Mouse (Mus musculus) embryonic facial prominence, embryonic 11.5 days (tissue): ENCODE data around the gene Cnn3. TPM values are rescaled to one million over a fixed set of nuclear protein-coding genes. Genes with fewer than 3 reads are reported as not detected.

Experiments
- ATAC-seq: fragments of 200-750 bp; cut with Nextera tagmentation; replicated peaks from 2 replicates; pipeline ENCODE4 v1.8.0; 2017; ENCODE audit warnings: low read depth; ENCODE audit not compliant: insufficient number of reproducible peaks, low FRiP score, low TSS enrichment
- DNase-seq: peaks from one replicate; pipeline ENCODE4 v3.0.0-alpha.2; 2015; ENCODE audit warnings: low spot score
- H3K27ac ChIP-seq: fragments of 300-500 bp; sonication (generic); replicated peaks from 2 replicates; pipeline ENCODE4 v1.5.1; 2014; ENCODE audit warnings: mild to moderate bottlenecking, low read depth, low read length, control low read depth
- H3K27me3 ChIP-seq: fragments of 300-500 bp; sonication (generic); 2 replicates; pipeline ENCODE4 v1.6.1; 2014; ENCODE audit warnings: mild to moderate bottlenecking, low read length, moderate library complexity, mixed read lengths; ENCODE audit not compliant: control insufficient read depth, insufficient read depth
- H3K36me3 ChIP-seq: fragments of 300-500 bp; sonication (generic); replicated peaks from 2 replicates; pipeline ENCODE4 v1.6.1; 2014; ENCODE audit warnings: low read depth, mild to moderate bottlenecking, low read length, moderate library complexity, mixed read lengths; ENCODE audit not compliant: control insufficient read depth, insufficient read depth
- H3K4me1 ChIP-seq: fragments of 300-500 bp; sonication (generic); 2 replicates; pipeline ENCODE4 v1.6.1; 2014; ENCODE audit warnings: low read length, mixed read lengths; ENCODE audit not compliant: control insufficient read depth, insufficient read depth
- H3K4me2 ChIP-seq: fragments of 300-500 bp; sonication (generic); 2 replicates; pipeline ENCODE4 v1.6.1; 2014; ENCODE audit warnings: low read depth, mild to moderate bottlenecking, control low read depth, low read length, moderate library complexity
- H3K4me3 ChIP-seq: fragments of 300-500 bp; sonication (generic); 2 replicates; pipeline ENCODE4 v1.5.1; 2014; ENCODE audit warnings: low read depth, low read length, control low read depth
- H3K9ac ChIP-seq: fragments of 300-500 bp; sonication (generic); replicated peaks from 2 replicates; pipeline ENCODE4 v1.6.1; 2014; ENCODE audit warnings: mild to moderate bottlenecking, control low read depth, low read length
- H3K9me3 ChIP-seq: fragments of 300-500 bp; sonication (generic); replicated peaks from 2 replicates; pipeline ENCODE4 v1.6.1; 2016; ENCODE audit warnings: mild to moderate bottlenecking, low read length, inconsistent platforms, mixed read lengths; ENCODE audit not compliant: control insufficient read depth
- WGBS: fragments of 180-500 bp; shearing (Covaris S2); extraction: QIAGEN DNeasy Blood & Tissue Kit; methylation state at CpG from one replicate; pipeline ENCODE4 v1.1.7; 2014; 5-methylcytosine and 5-hydroxymethylcytosine counted together
- polyA plus RNA-seq: library from polyadenylated mRNA; unstranded; fragments of >200 nt; fragmentation: Nextera tagmentation; extraction: Ambion mirVana; gene quantifications from 2 replicates; pipeline ENCODE4 v1.2.1, GENCODE M21; 2014

The Cnn3 gene
- polyA plus RNA-seq, 1 experiment from 2014 or later = 1,113 TPM

DNA sequence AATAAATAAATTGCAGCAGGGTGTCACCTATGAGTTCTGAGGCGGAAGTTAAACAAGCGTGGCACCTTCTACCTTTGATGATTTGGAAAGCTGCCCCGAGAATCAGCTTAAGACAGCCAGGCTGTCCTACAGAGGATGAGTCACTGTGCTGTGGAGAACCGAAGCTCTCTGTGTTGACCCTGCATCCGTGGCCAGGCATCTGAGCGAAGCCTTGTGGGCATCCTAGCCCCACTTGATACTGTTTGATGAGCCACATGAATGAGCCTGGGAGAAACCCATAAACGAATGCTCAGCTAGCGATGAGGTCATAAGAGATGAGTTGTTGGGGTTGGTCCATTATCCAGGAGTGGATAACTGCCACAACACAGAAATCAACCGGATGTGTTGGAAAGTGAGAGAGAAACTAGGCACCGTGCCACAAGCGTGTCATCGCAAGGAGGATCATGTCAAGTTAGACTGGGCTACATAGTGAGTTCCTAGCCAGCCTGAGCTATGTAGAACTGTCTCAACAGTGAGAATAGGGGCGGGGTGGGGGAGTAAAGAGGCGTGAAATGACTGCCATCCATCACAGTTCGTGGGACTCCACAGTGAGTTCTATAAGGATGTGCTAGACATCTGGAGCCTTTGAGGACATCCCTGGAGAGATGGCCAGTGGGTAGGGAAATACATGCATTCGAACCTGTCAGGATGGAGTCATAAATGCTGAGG, 30.6 kb upstream of the Cnn3 start:
- 82% methylated on average over 16 of the region's 16 CpGs for WGBS
- DNase-seq = no peak

DNA sequence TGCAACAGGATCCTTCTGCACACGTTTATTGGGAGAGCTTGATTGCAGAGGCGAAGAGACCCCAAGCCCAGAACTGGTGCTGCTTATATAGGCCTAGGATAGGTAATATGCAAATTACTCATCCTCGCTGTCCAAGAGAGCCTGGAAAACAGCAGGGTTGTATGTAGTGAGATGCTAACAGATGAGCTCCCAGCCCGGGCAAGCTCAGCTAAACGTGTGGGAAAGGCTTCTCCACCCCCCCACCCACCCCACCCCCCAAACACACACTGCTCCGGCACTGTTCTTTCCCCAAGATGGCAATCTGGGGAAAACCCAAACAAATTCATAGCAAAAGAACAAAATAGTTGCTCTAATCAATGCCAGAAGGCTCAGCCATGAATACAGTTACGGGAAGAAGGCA, 29.7 kb upstream of the Cnn3 start:
- no peaks in the 10 kb centered on the region for H3K36me3 ChIP-seq
- WGBS = 54% methylated on average over 7 of the region's 7 CpGs
- no peak overlapping the region for H3K27ac ChIP-seq
- DNase-seq (peak; percentile 47), ATAC-seq (no peak)
- H3K4me3 ChIP-seq = no peak overlapping the region
- H3K9ac ChIP-seq = no peak overlapping the region
- no peaks in the 10 kb centered on the region for H3K9me3 ChIP-seq
- no peak overlapping the region for H3K4me2 ChIP-seq
- no peaks in the 10 kb centered on the region for H3K27me3 ChIP-seq
- 0 out of 2 replicates have a peak, but pooled peaks cover 2% of the 10 kb centered on the region for H3K4me1 ChIP-seq

More for the DNA sequence above, 30.6 kb upstream of the Cnn3 start:
- Histone ChIP-seq H3K4me1 (peaks cover 4% of the 10 kb centered on the region; the same call in 1 of the 2 replicates), H3K9ac (no peak overlapping the region), H3K36me3 (no peaks in the 10 kb centered on the region), H3K27ac (no peak overlapping the region), H3K27me3 (no peaks in the 10 kb centered on the region), H3K4me3 (no peak overlapping the region), H3K9me3 (no peaks in the 10 kb centered on the region), H3K4me2 (no peak overlapping the region)
- no peak for ATAC-seq

DNA sequence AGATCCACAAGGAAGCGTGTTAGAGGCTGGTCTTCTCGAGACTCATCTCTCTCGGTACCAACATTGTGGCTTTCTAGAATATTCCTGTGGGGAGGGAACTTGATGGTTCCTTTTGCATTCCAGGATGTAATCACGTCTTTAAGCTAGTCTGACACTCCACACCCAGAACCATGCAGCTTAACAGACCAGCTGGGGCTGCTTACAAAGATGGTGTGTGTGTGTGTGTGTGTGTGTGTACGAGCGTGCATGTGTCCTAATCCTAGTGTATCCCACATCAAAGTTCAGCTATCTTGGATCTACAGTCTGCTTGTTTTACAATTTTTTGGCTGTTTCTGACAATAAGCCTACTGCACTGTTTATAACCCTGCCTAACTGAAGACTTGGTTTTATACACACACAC, 29.3 kb upstream of the Cnn3 start:
- 0 out of 2 replicates have a peak overlapping the region, but pooled peaks have one; percentile 20 for H3K27ac ChIP-seq
- no peaks in the 10 kb centered on the region for H3K27me3 ChIP-seq
- H3K4me3 ChIP-seq = no peak overlapping the region
- peak; percentile 41; the same call in 1 of the 2 replicates for ATAC-seq
- no peaks in the 10 kb centered on the region for H3K9me3 ChIP-seq
- no peak overlapping the region for H3K9ac ChIP-seq
- H3K4me1 ChIP-seq = 0 out of 2 replicates have a peak, but pooled peaks cover 2% of the 10 kb centered on the region
- no peaks in the 10 kb centered on the region for H3K36me3 ChIP-seq
- WGBS = 66% methylated on average over 6 of the region's 6 CpGs
- DNase-seq = no peak
- H3K4me2 ChIP-seq = no peak overlapping the region

DNA sequence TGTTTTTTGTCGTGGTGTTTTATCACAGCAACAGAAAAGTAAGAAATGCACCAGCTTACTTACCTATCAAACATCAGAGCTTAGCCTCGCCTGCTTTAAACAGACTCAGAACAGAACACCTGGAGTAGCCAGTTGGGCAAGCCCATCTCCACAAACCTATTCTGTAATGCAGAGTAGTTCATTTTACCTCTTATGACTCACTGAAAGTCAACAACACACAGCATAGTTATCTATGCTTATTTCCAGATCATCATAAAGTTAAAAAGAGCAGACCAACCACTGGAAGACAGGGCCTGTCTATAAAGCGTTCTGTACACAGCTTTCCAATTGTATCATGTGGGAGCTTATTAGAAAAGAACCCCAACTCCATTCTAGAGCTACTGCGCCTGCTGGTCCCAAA, 24.9 kb upstream of the Cnn3 start:
- Histone ChIP-seq H3K4me3 (no peak overlapping the region), H3K4me2 (no peak overlapping the region), H3K27me3 (no peaks in the 10 kb centered on the region), H3K36me3 (no peaks in the 10 kb centered on the region), H3K27ac (no peak overlapping the region), H3K9ac (no peak overlapping the region), H3K4me1 (0 out of 2 replicates have a peak, but pooled peaks cover 1% of the 10 kb centered on the region), H3K9me3 (no peaks in the 10 kb centered on the region)
- WGBS = 76% methylated on average over 4 of the region's 4 CpGs
- ATAC-seq (no peak), DNase-seq (no peak)

DNA sequence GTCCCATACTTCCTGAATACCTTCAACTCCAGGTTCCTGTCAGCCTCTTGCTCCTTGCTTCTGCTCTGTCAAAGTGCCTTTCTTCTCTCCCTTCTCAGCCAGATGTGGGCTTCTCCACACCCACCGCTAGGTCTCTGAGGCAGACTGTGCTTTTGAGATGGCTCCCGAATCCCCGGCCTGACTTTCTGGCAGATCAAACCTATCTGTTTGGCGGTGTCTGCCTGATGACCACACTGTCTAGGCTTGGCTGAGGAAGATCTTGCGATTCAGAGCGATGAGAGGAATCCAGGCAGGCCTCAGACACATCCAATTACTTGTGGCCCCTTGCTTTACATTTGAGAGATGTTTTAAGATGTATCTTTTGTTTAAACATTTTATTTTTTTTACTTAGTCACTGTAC, 24.2 kb upstream of the Cnn3 start:
- Histone ChIP-seq H3K4me3 (no peak overlapping the region), H3K4me2 (no peak overlapping the region), H3K4me1 (no peaks in the 10 kb centered on the region), H3K9me3 (no peaks in the 10 kb centered on the region), H3K9ac (no peak overlapping the region), H3K36me3 (no peaks in the 10 kb centered on the region), H3K27me3 (no peaks in the 10 kb centered on the region), H3K27ac (no peak overlapping the region)
- 84% methylated on average over 6 of the region's 6 CpGs for WGBS
- DNase-seq = no peak
- no peak for ATAC-seq

DNA sequence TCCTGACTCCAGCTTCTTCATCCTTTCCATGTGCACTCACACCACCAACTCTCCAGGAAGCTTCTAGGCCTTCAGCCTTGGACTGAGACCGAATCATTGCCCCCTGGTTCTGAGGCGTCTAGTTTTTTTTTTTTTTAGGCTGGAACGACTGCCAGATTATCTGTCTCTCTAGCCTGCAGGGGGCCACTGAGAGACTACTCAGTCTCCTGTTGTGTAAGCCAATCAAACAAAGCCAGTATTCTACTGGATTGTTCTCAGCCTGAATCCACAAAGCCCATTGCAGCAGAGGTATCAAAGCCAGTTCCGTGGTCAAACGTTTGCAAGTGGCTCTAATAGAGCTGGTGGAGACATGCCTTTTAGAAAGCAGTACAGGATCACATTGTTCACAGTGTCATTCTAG, 22.8 kb upstream of the Cnn3 start:
- Histone ChIP-seq H3K9ac (no peak overlapping the region), H3K27me3 (no peaks in the 10 kb centered on the region), H3K4me3 (no peak overlapping the region), H3K4me2 (no peak overlapping the region), H3K36me3 (no peaks in the 10 kb centered on the region), H3K27ac (no peak overlapping the region), H3K9me3 (no peaks in the 10 kb centered on the region), H3K4me1 (no peaks in the 10 kb centered on the region)
- ATAC-seq (no peak), DNase-seq (no peak)
- 38% methylated on average over 5 of the region's 5 CpGs for WGBS

DNA sequence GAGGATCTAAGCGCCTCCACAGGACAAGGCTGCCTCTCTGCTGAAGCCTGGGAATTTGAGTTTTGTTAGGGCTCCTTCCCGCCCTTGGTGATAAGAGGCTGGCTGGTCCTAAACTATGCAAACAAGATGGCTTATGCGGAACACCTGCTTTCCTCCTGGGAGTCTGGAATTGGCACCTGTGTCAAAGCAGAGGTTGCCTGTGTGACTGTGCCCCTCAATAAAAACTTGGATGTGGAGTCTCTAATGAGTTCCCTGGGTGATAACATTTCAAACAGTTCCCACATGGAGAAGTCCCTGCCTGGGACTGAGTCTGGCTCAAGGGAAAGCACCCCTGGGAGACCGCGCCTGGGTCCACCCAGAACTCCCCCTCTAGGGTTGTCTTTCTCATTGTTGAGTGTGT, 21.2 kb upstream of the Cnn3 start:
- H3K9ac ChIP-seq = no peak overlapping the region
- no peak overlapping the region for H3K27ac ChIP-seq
- 86% methylated on average over 5 of the region's 5 CpGs for WGBS
- no peak overlapping the region for H3K4me3 ChIP-seq
- no peaks in the 10 kb centered on the region for H3K4me1 ChIP-seq
- no peaks in the 10 kb centered on the region for H3K9me3 ChIP-seq
- no peak for DNase-seq
- no peaks in the 10 kb centered on the region for H3K27me3 ChIP-seq
- no peak overlapping the region for H3K4me2 ChIP-seq
- no peaks in the 10 kb centered on the region for H3K36me3 ChIP-seq
- no peak for ATAC-seq

DNA sequence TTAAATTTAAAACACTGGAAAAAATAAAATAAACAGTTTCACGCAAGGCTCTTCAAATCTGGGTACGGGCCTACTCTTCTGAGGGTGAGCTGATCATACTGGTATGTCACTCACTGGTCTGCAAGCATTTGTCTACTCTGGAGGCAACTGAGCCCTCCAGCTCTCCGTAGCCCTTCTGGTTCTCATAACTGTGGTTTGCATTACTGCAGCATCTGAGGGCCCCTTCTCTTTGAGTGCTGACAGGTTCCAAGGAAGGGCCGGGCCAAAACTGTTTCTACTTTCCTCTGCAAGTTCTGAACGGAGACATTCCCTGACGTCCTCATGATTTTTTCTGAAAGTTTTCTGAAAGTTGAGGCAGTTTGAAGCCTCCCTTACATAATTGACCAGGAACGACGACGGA, 18.9 kb upstream of the Cnn3 start:
- Histone ChIP-seq H3K4me1 (no peaks in the 10 kb centered on the region), H3K36me3 (no peaks in the 10 kb centered on the region), H3K27ac (no peak overlapping the region), H3K4me3 (no peak overlapping the region), H3K9me3 (no peaks in the 10 kb centered on the region), H3K27me3 (no peaks in the 10 kb centered on the region), H3K9ac (no peak overlapping the region), H3K4me2 (no peak overlapping the region)
- DNase-seq (peak; percentile 55), ATAC-seq (no peak)
- WGBS = 49% methylated on average over 9 of the region's 9 CpGs
